Comparison of ENCODE assay signal across 9 mouse cellular contexts in genomic region chr15:78368926-78369346, GRCm38 (mm10). TPM values are rescaled to one million over a fixed set of nuclear protein-coding genes. Genes with fewer than 3 reads are reported as not detected.
DNase-seq lines count a peak whose midpoint lies in the region; ATAC-seq and TF ChIP-seq lines count a peak whose summit lies in the region.
"Had no signal": no experiment of that assay in that cellular context is flagged by ENCODE, and none has a peak within 500 bp of the region (broad histone marks: within the 10 kb centered on the region; RNA-seq: fewer than 3 reads in every experiment).

No protein-coding gene starts in this region.

- H3K27me3 ChIP-seq in spleen, adult 2 months (ENCODE audit: control insufficient read depth, insufficient read depth, low read length): no peaks in the 10 kb centered on the region

- H3K27ac ChIP-seq in spleen, adult 2 months (ENCODE audit: insufficient read depth, low read length): no peak overlapping the region

- peak; percentile 18 for DNase-seq in cerebellum, adult 11 months
- no peak for DNase-seq in cerebellum, adult 9-10 months
- DNase-seq in right cerebral cortex, postnatal 4 days: peak; percentile 33
- DNase-seq in right cerebral cortex, postnatal 14 days: no peak
- peak; percentile 6 for DNase-seq in hindlimb bud, embryonic 11.5 days (ENCODE audit: extremely low spot score, low read depth, low spot score)
- DNase-seq in lung, adult 2 months: peak; percentile 61
- peak in 1 of 2 experiments; percentile 41 for DNase-seq in spleen, adult 2 months (ENCODE audit: low read depth in 1 of 2, low spot score in 2 of 2)

- 4% methylated on average over 8 of the region's 8 CpGs for WGBS in lung, adult 2 months
- WGBS in spleen, adult 2 months: 6% methylated on average over 8 of the region's 8 CpGs

- H3K4me1 ChIP-seq in lung, adult 2 months (ENCODE audit: control insufficient read depth, insufficient read depth, low read length): peaks cover 20% of the 10 kb centered on the region
- H3K4me1 ChIP-seq in spleen, adult 2 months (ENCODE audit: control insufficient read depth, insufficient read depth, insufficient read length): no peaks in the 10 kb centered on the region; the same call in 1 of the 2 replicates

- ATAC-seq in common myeloid progenitor, adult 5-6 weeks (replicated peaks; ENCODE audit: low read depth, poor library complexity, severe bottlenecking): peak; percentile 85

- no peak for TF ChIP-seq POLR2A in lung, adult 2 months (IDR thresholded peaks at IDR 0.05; ENCODE audit: borderline replicate concordance, extremely low read depth, low read depth, low read length)
- TF ChIP-seq POLR2A in spleen, adult 2 months (IDR thresholded peaks at IDR 0.05; ENCODE audit: low read depth, low read length): no peak

- TF ChIP-seq CTCF in lung, adult 2 months (IDR thresholded peaks at IDR 0.05; ENCODE audit: insufficient read depth, low read length): peak; percentile 82
- peak; percentile 93 for TF ChIP-seq CTCF in spleen, adult 2 months (IDR thresholded peaks at IDR 0.05; ENCODE audit: extremely low read depth, insufficient read depth, insufficient read length, insufficient replicate concordance)

- no peaks in the 10 kb centered on the region for H3K36me3 ChIP-seq in spleen, adult 2 months (ENCODE audit: control insufficient read depth, insufficient read depth, low read length)

- no peak overlapping the region for H3K4me3 ChIP-seq in lung, adult 2 months (replicated peaks; ENCODE audit: extremely low read depth, low read depth, low read length)
- no peak overlapping the region for H3K4me3 ChIP-seq in spleen, adult 2 months (ENCODE audit: extremely low read depth, insufficient read depth, insufficient read length)

RNA-seq across cellular contexts. Expression of gene Tex33, which starts 26.8 kb away (rescaled TPM):
- total RNA-seq in common myeloid progenitor, adult 5-6 weeks (2017): not detected in 2 replicates
- polyA plus RNA-seq in lung, adult 2 months (2012; rRNA removed): not detected in 2 replicates
- not detected in 2 replicates for polyA plus RNA-seq in spleen, adult 2 months (2012; rRNA removed)
- polyA plus RNA-seq: heart, embryonic 16.5 days had no signal

RNA-seq across cellular contexts. Expression of gene Tst, which starts 36.8 kb away (rescaled TPM):
- total RNA-seq in common myeloid progenitor, adult 5-6 weeks (2017): 7.3 and 11.1 TPM in 2 replicates
- 122 and 136 TPM in 2 replicates for polyA plus RNA-seq in lung, adult 2 months (2012; rRNA removed)
- polyA plus RNA-seq in spleen, adult 2 months (2012; rRNA removed): 16.3 and 16.8 TPM in 2 replicates

RNA-seq across cellular contexts. Expression of gene Mpst, which starts 37.3 kb away (rescaled TPM):
- 22.9 and 45.3 TPM in 2 replicates for total RNA-seq in common myeloid progenitor, adult 5-6 weeks (2017)
- 136 and 145 TPM in 2 replicates for polyA plus RNA-seq in lung, adult 2 months (2012; rRNA removed)
- polyA plus RNA-seq in spleen, adult 2 months (2012; rRNA removed): 97.7 and 117 TPM in 2 replicates

RNA-seq across cellular contexts. Expression of gene Csf2rb, which starts 43.4 kb away (rescaled TPM):
- 18.1 and 33.5 TPM in 2 replicates for total RNA-seq in common myeloid progenitor, adult 5-6 weeks (2017)
- polyA plus RNA-seq in lung, adult 2 months (2012; rRNA removed): 27.2 and 27.4 TPM in 2 replicates
- polyA plus RNA-seq in spleen, adult 2 months (2012; rRNA removed): 39.5 and 44.9 TPM in 2 replicates

RNA-seq across cellular contexts. Expression of gene Kctd17, which starts 59.4 kb away (rescaled TPM):
- 11.8 and 22.8 TPM in 2 replicates for total RNA-seq in common myeloid progenitor, adult 5-6 weeks (2017)
- polyA plus RNA-seq in lung, adult 2 months (2012; rRNA removed): 114 and 128 TPM in 2 replicates
- 61.5 and 85.3 TPM in 2 replicates for polyA plus RNA-seq in spleen, adult 2 months (2012; rRNA removed)

Comparison
In these comparisons a context has a peak if more than half of its experiments do, and no peak if none do; other contexts are left out.
1. DNase-seq: peak in cerebellum, adult 11 months (single experiment), right cerebral cortex, postnatal 4 days (single experiment), hindlimb bud, embryonic 11.5 days (single experiment) and lung, adult 2 months (single experiment); none in cerebellum, adult 9-10 months (single experiment) and right cerebral cortex, postnatal 14 days (single experiment).